9 mouse cellular contexts compared by ENCODE assay signal in the genomic region with DNA sequence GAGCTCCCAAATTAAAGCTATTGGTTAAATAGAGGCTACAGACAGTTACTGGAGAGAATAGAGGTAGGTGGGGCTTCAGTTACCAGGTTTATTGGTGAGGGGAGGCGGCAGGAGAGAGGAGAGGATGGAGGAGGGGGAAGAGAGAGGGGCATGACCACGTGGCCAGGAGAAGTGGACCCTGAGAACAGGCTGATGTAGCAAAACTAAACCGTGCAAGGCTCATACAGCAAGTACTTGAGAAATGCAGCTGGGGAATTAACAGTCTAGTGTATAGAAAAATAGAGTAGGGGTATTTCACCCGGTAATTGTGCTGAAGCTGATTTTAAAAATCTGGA. TPM values are rescaled to one million over a fixed set of nuclear protein-coding genes. Genes with fewer than 3 reads are reported as not detected.
DNase-seq lines count a peak whose midpoint lies in the region; ATAC-seq lines count a peak whose summit lies in the region.
"Had no signal": no experiment of that assay in that cellular context is flagged by ENCODE, and none has a peak within 500 bp of the region (broad histone marks: within the 10 kb centered on the region; RNA-seq: fewer than 3 reads in every experiment).

No protein-coding gene starts in this region.

- WGBS in forebrain, embryonic 10.5 days, result 6% methylated on average over 4 of the region's 4 CpGs
- 11% methylated on average over 4 of the region's 4 CpGs for WGBS in forebrain, embryonic 16.5 days
- WGBS in lung, embryonic 16.5 days, result 11% methylated on average over 4 of the region's 4 CpGs
- WGBS in intestine, embryonic 14.5 days, result 10% methylated on average over 4 of the region's 4 CpGs
- WGBS in neural tube, embryonic 13.5 days, result 5% methylated on average over 4 of the region's 4 CpGs

- H3K4me3 ChIP-seq in forebrain, embryonic 10.5 days, result peak overlapping the region; percentile 18; the same call in 1 of the 2 replicates
- no peak overlapping the region for H3K4me3 ChIP-seq in forebrain, embryonic 16.5 days (replicated peaks; ENCODE audit: low read length)
- no peak overlapping the region for H3K4me3 ChIP-seq in lung, embryonic 16.5 days (ENCODE audit: low read length)
- H3K4me3 ChIP-seq in intestine, embryonic 14.5 days (ENCODE audit: low read depth, low read length), result no peak overlapping the region
- no peak overlapping the region for H3K4me3 ChIP-seq in neural tube, embryonic 13.5 days
- H3K4me3 ChIP-seq: erythroblast, embryonic 14.5 days had no signal

- ATAC-seq in forebrain, embryonic 16.5 days, result no peak
- peak; percentile 39; the same call in 1 of the 2 replicates for ATAC-seq in lung, embryonic 16.5 days (ENCODE audit: low read depth)
- peak; percentile 29; the same call in 1 of the 2 replicates for ATAC-seq in intestine, embryonic 14.5 days (replicated peaks; ENCODE audit: low FRiP score, low TSS enrichment, low read depth)
- ATAC-seq in neural tube, embryonic 13.5 days (ENCODE audit: low read depth), result no peak

- H3K27ac ChIP-seq in forebrain, embryonic 10.5 days, result peak overlapping the region; percentile 40; the same call in 1 of the 2 replicates
- H3K27ac ChIP-seq in forebrain, embryonic 16.5 days (ENCODE audit: low read length), result no peak overlapping the region
- peak overlapping the region; percentile 44; the same call in 1 of the 2 replicates for H3K27ac ChIP-seq in lung, embryonic 16.5 days (ENCODE audit: low read length)
- no peak overlapping the region for H3K27ac ChIP-seq in intestine, embryonic 14.5 days (ENCODE audit: low read depth)
- H3K27ac ChIP-seq in neural tube, embryonic 13.5 days (replicated peaks), result no peak overlapping the region

- H3K36me3 ChIP-seq in forebrain, embryonic 10.5 days (replicated peaks), result no peaks in the 10 kb centered on the region
- no peaks in the 10 kb centered on the region for H3K36me3 ChIP-seq in forebrain, embryonic 16.5 days (ENCODE audit: control insufficient read depth, insufficient read depth)
- no peaks in the 10 kb centered on the region for H3K36me3 ChIP-seq in lung, embryonic 16.5 days (ENCODE audit: control insufficient read depth, insufficient read depth, low read length)
- no peaks in the 10 kb centered on the region for H3K36me3 ChIP-seq in intestine, embryonic 14.5 days (ENCODE audit: control insufficient read depth, insufficient read depth, low read length)
- H3K36me3 ChIP-seq in neural tube, embryonic 13.5 days, result no peaks in the 10 kb centered on the region

- H3K9me3 ChIP-seq in forebrain, embryonic 10.5 days, result no peaks in the 10 kb centered on the region
- no peaks in the 10 kb centered on the region for H3K9me3 ChIP-seq in forebrain, embryonic 16.5 days (ENCODE audit: control insufficient read depth, low read length)
- no peaks in the 10 kb centered on the region for H3K9me3 ChIP-seq in lung, embryonic 16.5 days (ENCODE audit: control insufficient read depth, low read length)
- no peaks in the 10 kb centered on the region for H3K9me3 ChIP-seq in intestine, embryonic 14.5 days (ENCODE audit: control insufficient read depth, low read length)
- H3K9me3 ChIP-seq in neural tube, embryonic 13.5 days, result no peaks in the 10 kb centered on the region

- no peak overlapping the region for H3K9ac ChIP-seq in forebrain, embryonic 16.5 days (replicated peaks; ENCODE audit: low read depth, low read length)
- peak overlapping the region; percentile 39; the same call in 1 of the 2 replicates for H3K9ac ChIP-seq in lung, embryonic 16.5 days (ENCODE audit: low read length)
- peak overlapping the region; percentile 29; the same call in 1 of the 2 replicates for H3K9ac ChIP-seq in intestine, embryonic 14.5 days (ENCODE audit: low read length)
- H3K9ac ChIP-seq in neural tube, embryonic 13.5 days, result 0 out of 2 replicates have a peak overlapping the region, but pooled peaks have one; percentile 32

- peaks cover 28% of the 10 kb centered on the region for H3K27me3 ChIP-seq in forebrain, embryonic 10.5 days (ENCODE audit: poor library complexity, severe bottlenecking)
- H3K27me3 ChIP-seq in forebrain, embryonic 16.5 days (replicated peaks; ENCODE audit: control insufficient read depth, insufficient read depth, low read length), result peaks cover 6% of the 10 kb centered on the region; the same call in 1 of the 2 replicates
- no peaks in the 10 kb centered on the region; the same call in 1 of the 2 replicates for H3K27me3 ChIP-seq in lung, embryonic 16.5 days (ENCODE audit: control insufficient read depth, insufficient read depth, low read depth, low read length)
- no peaks in the 10 kb centered on the region for H3K27me3 ChIP-seq in intestine, embryonic 14.5 days (replicated peaks; ENCODE audit: control insufficient read depth, insufficient read depth, low read length)
- H3K27me3 ChIP-seq in neural tube, embryonic 13.5 days, result peaks cover 22% of the 10 kb centered on the region

- no peak for DNase-seq in forebrain, embryonic 10.5 days (ENCODE audit: extremely low spot score, low spot score)
- DNase-seq in lung, postnatal 10 days, result no peak
- no peak for DNase-seq in intestine, embryonic 14.5 days (ENCODE audit: low spot score)
- no peak for DNase-seq in spleen, postnatal 10 days (ENCODE audit: low spot score in 2 of 2)
- no peak for DNase-seq in left cerebral cortex, adult 18-20 months (ENCODE audit: low spot score in 2 of 2)

- no peak overlapping the region for H3K4me2 ChIP-seq in forebrain, embryonic 16.5 days (ENCODE audit: low read length)
- peak overlapping the region; percentile 57 for H3K4me2 ChIP-seq in lung, embryonic 16.5 days (ENCODE audit: low read depth, low read length)
- peak overlapping the region; percentile 45 for H3K4me2 ChIP-seq in intestine, embryonic 14.5 days (ENCODE audit: low read length)
- peak overlapping the region; percentile 24 for H3K4me2 ChIP-seq in neural tube, embryonic 13.5 days

- H3K4me1 ChIP-seq in forebrain, embryonic 10.5 days, result peaks cover 38% of the 10 kb centered on the region
- peaks cover 8% of the 10 kb centered on the region for H3K4me1 ChIP-seq in forebrain, embryonic 16.5 days (replicated peaks; ENCODE audit: control insufficient read depth, insufficient read depth, low read length)
- peaks cover 12% of the 10 kb centered on the region for H3K4me1 ChIP-seq in lung, embryonic 16.5 days (replicated peaks; ENCODE audit: control insufficient read depth, insufficient read depth, low read length)
- H3K4me1 ChIP-seq in intestine, embryonic 14.5 days (replicated peaks; ENCODE audit: control insufficient read depth, insufficient read depth, low read length), result peaks cover 13% of the 10 kb centered on the region; the same call in 1 of the 2 replicates
- H3K4me1 ChIP-seq in neural tube, embryonic 13.5 days (replicated peaks), result peaks cover 17% of the 10 kb centered on the region

RNA-seq across cellular contexts. Expression of a gene that starts 5.9 kb away (rescaled TPM):
- 27.4 and 27.9 TPM in 2 replicates for polyA plus RNA-seq in forebrain, embryonic 10.5 days (2016; fragmentation: Nextera tagmentation; extraction: Ambion mirVana)
- 43.9 and 46.7 TPM in 2 replicates for polyA plus RNA-seq in forebrain, embryonic 16.5 days (2015; fragmentation: Nextera tagmentation; extraction: Ambion mirVana)
- 24.5 and 26.3 TPM in 2 replicates for polyA plus RNA-seq in lung, embryonic 16.5 days (2015; fragmentation: Nextera tagmentation; extraction: Ambion mirVana)
- polyA plus RNA-seq in intestine, embryonic 14.5 days (2014; fragmentation: Nextera tagmentation; extraction: Ambion mirVana), result 36.4 and 37.6 TPM in 2 replicates
- polyA plus RNA-seq in neural tube, embryonic 13.5 days (2015; fragmentation: Nextera tagmentation; extraction: Ambion mirVana), result 38.0 and 38.5 TPM in 2 replicates
- total RNA-seq in left cerebral cortex, adult 18-20 months (2021), result 10 to 100 TPM; 75.5 to 79.8 TPM

Comparison
In these comparisons a context has a peak if more than half of its experiments do, and no peak if none do; other contexts are left out.
1. H3K27ac ChIP-seq: peak in forebrain, embryonic 10.5 days (single experiment) and lung, embryonic 16.5 days (single experiment); none in forebrain, embryonic 16.5 days (single experiment), intestine, embryonic 14.5 days (single experiment) and neural tube, embryonic 13.5 days (single experiment).
2. ATAC-seq: peak in lung, embryonic 16.5 days (single experiment) and intestine, embryonic 14.5 days (single experiment); none in forebrain, embryonic 16.5 days (single experiment) and neural tube, embryonic 13.5 days (single experiment).